Mouse (Mus musculus) NIH3T3 (cell line): ENCODE results near the gene Itsn1.

ENCODE experiments used
- DNase-seq: peaks from one replicate; pipeline ENCODE4 v3.0.0-alpha.2; 2012; ENCODE audit warnings: low read depth

Gene Itsn1

GRCm38 (mm10) chr16:91811876-91812275 lies 82.8 kb downstream of the Itsn1 start:
- DNase-seq, result no peak

- DNase-seq, result no peak
These were observed 84.5 kb downstream of the Itsn1 start for GRCm38 (mm10) chr16:91813543-91813942.

GRCm38 (mm10) chr16:91815067-91815466 lies 86.0 kb downstream of the Itsn1 start:
- no peak for DNase-seq

GRCm38 (mm10) chr16:91820299-91820698 lies 91.2 kb downstream of the Itsn1 start:
- no peak for DNase-seq

DNA sequence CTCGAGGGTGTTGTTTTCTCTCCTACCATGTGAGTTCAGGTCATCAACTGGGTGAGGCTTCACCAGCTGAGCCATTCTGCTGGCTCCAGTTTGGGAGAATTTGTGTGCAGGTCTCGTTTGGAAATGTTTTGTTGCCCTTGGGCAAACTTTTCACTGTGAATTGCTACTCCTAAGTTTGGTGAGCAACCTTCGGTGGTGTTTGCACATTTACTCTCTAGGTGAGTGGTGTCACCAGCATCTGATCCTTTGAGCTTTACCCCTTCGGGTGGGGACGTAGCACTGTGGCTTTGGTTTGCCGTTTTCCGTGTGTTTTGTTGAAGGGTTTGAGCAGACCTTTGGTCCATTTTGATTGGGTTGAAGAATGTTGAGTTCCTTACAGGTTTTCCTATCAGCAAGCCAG lies 93.2 kb downstream of the Itsn1 start:
- no peak for DNase-seq

- no peak for DNase-seq
These were observed 93.7 kb downstream of the Itsn1 start for GRCm38 (mm10) chr16:91822759-91823158.

- no peak for DNase-seq
These were observed 96.8 kb downstream of the Itsn1 start for GRCm38 (mm10) chr16:91825774-91826325.

GRCm38 (mm10) chr16:91826893-91827292 lies 97.8 kb downstream of the Itsn1 start:
- DNase-seq, result no peak

DNA sequence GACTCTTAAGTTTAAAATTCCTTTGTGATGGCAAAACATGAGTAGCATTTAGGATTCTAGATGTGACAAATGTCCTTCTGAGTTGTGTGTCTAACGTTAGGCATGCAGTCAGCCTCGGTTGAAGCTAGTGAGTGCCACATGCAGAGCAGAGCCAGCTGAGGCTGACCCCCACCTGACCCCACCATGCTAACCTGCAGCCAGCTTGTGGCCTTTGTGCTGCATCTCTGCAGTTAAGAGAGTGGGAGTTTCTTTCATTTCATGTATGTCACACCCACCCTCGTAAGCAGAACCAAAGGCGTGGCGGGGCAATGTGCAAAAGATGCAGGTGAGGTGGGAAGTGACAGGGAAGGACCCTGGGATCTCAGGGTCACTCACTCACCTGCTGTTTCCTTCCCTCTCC lies 98.4 kb downstream of the Itsn1 start:
- no peak for DNase-seq

DNA sequence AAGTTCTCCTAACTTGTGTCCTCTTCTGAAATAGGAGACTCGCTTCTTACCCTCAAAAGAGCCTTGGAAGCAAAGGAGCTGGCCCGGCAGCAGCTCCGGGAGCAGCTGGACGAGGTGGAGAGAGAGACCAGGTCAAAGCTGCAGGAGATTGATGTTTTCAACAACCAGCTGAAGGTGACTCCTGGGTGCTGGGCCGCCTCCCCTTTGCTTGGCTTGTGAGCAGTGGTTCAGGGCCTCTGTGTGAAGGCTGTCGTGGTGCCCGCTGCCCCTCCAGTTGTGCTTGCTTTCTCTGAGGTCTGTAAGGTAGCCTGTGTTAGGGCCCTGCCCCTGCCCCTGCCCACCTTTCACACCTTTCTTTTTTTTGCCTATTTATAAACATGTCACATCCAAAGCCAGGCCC lies 99.1 kb downstream of the Itsn1 start:
- DNase-seq, result no peak

DNA sequence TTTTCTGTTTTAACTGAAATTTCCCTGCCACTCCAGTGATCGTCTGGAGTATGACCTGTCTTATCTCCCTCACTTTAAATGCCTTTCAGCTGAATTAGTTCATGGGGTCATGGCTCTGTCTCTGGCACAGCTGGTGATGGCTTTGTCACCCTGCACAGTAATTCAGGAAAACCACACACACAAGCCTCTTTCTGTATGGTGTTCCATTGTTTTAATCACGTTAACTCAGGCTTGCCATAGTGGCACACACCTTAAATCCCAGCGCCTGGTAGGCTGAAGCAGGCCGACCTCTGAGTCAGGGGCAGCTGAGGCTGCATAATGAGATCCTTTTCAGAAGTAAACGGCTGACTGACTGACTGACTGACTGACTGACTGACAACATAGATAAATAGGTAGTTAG lies 99.5 kb downstream of the Itsn1 start:
- DNase-seq, result no peak

GRCm38 (mm10) chr16:91829121-91829520 lies 100.0 kb downstream of the Itsn1 start:
- peak; percentile 5 for DNase-seq

- DNase-seq, result no peak
These were observed 101.2 kb downstream of the Itsn1 start for GRCm38 (mm10) chr16:91830260-91830659.

DNA sequence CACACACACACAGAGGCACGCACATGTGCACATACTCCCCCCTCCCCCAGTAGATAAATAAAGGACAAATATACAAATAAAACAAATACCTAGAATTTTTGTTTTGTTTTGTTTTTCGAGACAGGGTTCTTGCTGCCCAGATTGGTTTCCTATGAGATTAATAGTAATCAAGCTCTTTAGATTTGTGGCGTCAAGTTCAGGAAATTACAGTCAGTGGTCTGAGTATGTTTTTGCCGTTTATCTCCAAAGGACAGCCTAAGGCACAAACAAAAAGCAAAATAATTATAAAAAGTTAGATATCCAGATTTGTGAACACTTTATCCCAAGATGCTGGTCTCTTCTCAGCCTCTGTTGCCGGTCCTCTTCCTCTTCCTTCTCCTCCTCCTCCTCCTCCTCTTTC lies 104.0 kb downstream of the Itsn1 start:
- no peak for DNase-seq

DNA sequence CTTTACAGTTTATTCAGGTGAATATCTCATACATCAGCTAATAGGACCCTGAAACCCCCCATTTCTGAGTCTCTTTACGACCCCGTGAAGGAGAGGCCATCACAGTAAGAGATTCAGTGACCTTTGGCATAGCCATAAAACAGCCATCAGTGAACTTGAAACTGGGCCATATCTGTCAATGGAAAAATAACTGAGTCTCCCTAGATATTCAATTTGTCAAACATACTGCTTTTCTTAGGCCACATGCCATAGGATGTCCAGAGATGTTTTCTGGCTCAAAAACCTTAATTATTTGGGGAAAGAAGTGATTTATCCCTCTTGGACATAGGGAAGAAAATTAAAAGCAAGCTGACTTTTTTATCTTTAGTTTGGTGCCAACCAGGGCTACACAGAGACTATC lies 104.5 kb downstream of the Itsn1 start:
- DNase-seq, result no peak

DNA sequence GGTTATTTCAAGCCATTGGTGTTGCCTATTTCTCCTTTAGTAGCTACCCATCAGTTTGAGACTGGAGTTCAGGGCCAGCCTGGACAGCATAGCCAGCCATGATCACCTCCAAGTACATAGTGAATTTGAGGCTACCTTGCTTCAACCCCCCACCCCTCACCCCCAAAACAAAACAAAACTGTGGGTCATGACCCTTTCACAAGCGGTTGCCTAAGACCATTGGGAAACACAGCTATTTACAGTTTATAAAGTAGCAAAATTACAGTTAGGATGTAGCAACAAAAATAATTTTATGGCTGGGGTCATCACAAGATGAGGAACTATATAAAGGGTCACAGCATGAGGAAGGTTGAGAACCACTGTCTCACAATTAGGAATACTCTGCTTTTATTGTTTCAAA lies 104.9 kb downstream of the Itsn1 start:
- no peak for DNase-seq

- DNase-seq, result no peak
These were observed 106.7 kb downstream of the Itsn1 start for GRCm38 (mm10) chr16:91835790-91836189.

DNA sequence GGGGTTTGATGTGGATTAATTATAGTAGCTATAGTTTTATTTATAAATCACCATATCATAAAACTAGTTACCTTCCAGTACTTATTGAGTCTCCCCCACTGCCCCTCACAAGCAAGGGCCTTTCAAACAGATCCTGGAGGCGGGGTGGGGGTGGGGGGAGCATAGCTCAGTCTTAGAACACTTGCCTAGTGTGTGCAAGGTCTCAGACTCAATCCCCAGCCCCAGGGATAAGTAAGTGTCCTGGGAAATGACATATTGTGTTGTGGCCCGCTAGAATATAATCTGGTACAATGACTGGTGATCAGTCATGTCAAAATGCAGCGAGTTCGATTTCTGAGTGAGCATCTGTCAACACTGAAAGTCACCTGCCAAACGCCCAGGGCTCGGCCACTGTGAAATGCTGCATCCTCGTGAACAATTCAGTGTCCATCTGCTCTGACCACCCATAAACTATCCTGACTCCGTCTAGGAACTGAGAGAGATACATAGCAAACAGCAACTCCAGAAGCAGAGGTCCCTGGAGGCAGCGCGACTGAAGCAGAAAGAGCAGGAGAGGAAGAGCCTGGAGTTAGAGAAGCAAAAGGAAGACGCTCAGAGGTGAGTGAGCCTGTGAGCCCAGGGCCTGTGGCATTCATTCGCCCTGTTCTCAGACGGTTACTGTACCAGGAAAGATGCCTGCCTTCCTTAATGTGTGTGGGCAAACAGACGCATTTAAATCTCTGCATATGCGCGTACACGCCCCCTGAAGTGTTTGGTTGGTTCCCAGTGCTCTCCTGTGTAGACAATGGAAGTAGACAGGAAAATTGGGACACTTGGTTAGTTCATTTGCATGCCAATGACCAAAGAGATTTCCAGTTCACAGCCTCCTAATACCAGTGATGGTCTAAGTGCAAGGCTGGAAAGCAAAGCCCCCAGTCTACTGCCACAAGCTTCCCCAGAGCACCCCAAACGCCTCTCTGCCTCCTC lies 107.8 kb downstream of the Itsn1 start:
- no peak for DNase-seq

DNA sequence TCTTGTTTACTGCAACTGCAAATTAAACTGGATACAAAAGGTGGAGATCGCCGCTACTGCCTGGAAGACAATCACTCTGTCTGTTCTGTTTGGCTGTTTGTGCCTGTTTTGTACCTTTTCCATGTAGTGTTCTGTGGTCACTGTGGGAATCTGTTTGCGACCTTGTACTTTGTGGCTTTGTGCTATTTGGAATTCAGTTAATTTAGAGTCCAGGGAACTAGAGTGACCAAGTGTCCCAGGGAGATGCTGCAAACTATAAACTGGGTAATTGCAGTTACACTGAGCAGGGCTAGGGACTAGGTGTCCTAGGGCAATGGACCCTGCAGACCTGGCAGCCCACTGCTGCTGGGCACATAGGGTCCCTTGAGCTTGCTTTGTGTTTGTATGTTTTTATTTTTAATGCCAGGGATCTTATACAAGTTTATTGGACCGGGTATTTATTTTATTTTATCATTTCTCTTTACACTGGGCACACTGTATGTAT lies 108.5 kb downstream of the Itsn1 start:
- DNase-seq, result no peak

DNA sequence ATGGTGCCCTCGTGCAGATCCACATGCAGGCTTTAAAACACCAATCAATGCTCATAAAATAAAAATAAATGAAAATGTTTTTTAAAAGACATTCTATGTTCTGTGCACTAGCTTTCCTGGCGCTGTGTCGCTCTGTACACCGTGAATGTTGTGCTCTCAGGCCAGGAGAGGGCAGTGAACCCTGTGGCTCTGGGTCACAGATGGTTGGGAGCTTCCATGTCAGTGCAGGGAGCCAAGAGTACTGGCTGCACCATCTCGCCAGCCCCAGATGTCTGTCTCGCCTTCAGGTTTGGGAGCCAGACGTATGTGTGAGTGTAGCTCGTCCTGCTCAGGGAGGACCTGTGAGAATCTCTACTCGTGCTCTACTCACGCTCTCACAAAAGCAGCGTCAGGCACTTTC lies 109.7 kb downstream of the Itsn1 start:
- DNase-seq, result no peak

DNA sequence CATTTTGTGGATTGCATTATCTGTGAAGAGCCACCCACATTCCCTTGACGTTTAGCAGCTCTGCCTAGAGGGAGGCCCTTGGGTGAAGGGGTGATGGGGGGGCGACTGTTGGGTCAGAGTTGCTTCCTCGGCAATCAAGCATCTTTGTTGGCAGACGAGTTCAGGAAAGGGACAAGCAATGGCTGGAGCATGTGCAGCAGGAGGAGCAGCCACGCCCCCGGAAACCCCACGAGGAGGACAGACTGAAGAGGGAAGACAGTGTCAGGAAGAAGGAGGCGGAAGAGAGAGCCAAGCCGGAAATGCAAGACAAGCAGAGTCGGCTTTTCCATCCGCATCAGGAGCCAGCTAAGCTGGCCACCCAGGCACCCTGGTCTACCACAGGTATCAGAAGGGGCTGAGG lies 110.4 kb downstream of the Itsn1 start:
- no peak for DNase-seq

- DNase-seq, result peak; percentile 77
These were observed 112.0 kb downstream of the Itsn1 start for GRCm38 (mm10) chr16:91841026-91841630.
